Mouse (Mus musculus): ENCODE data around the gene Mob3c. TPM values are rescaled to one million over a fixed set of nuclear protein-coding genes. Genes with fewer than 3 reads are reported as not detected.

The Mob3c gene
- polyA plus RNA-seq, 1 experiment from 2014 or later: 10.2 TPM

- no peak overlapping the region for H3K9ac ChIP-seq (ENCODE audit: low read depth, low read length)
- H3K4me2 ChIP-seq (ENCODE audit: low read depth, low read length): peak overlapping the region; percentile 82
- H3K4me1 ChIP-seq (ENCODE audit: control insufficient read depth, low read depth, low read length): peaks cover 66% of the 10 kb centered on the region
- no peak for ATAC-seq (ENCODE audit: low read depth)
- no peaks in the 10 kb centered on the region for H3K9me3 ChIP-seq (replicated peaks; ENCODE audit: control insufficient read depth, low read length)
- 57% methylated on average over 3 of the region's 3 CpGs for WGBS (ENCODE audit: insufficient replicate concordance)
- H3K27me3 ChIP-seq (ENCODE audit: control insufficient read depth, insufficient read depth, low read depth, low read length): no peaks in the 10 kb centered on the region
- peak overlapping the region; percentile 85; the same call in 1 of the 2 replicates for H3K27ac ChIP-seq (ENCODE audit: low read length)
- peaks cover 8% of the 10 kb centered on the region; the same call in 1 of the 2 replicates for H3K36me3 ChIP-seq (ENCODE audit: control insufficient read depth, insufficient read depth)
- H3K4me3 ChIP-seq (ENCODE audit: low read depth, low read length): no peak overlapping the region; the same call in 1 of the 2 replicates
Observed at GRCm38 (mm10) chr4:115827066-115827465, 826 bp upstream of the Mob3c start.

GRCm38 (mm10) chr4:115827535-115827887 lies 381 bp upstream of the Mob3c start:
- Histone ChIP-seq H3K36me3 (ENCODE audit: control insufficient read depth, insufficient read depth) (peaks cover 10% of the 10 kb centered on the region; the same call in 1 of the 2 replicates), H3K9ac (ENCODE audit: low read depth, low read length) (peak overlapping the region; percentile 76), H3K4me2 (ENCODE audit: low read depth, low read length) (peak overlapping the region; percentile 82), H3K4me3 (ENCODE audit: low read depth, low read length) (peak overlapping the region; percentile 80), H3K27me3 (ENCODE audit: control insufficient read depth, insufficient read depth, low read depth, low read length) (no peaks in the 10 kb centered on the region), H3K4me1 (ENCODE audit: control insufficient read depth, low read depth, low read length) (peaks cover 66% of the 10 kb centered on the region), H3K27ac (ENCODE audit: low read length) (peak overlapping the region; percentile 85), H3K9me3 (replicated peaks; ENCODE audit: control insufficient read depth, low read length) (no peaks in the 10 kb centered on the region)
- 2% methylated on average over 4 of the region's 4 CpGs for WGBS (ENCODE audit: insufficient replicate concordance)
- no peak for ATAC-seq (ENCODE audit: low read depth)

GRCm38 (mm10) chr4:115828572-115828902 lies 645 bp downstream of the Mob3c start:
- peak overlapping the region; percentile 85 for H3K27ac ChIP-seq (ENCODE audit: low read length)
- H3K27me3 ChIP-seq (ENCODE audit: control insufficient read depth, insufficient read depth, low read depth, low read length): no peaks in the 10 kb centered on the region
- peak overlapping the region; percentile 76 for H3K9ac ChIP-seq (ENCODE audit: low read depth, low read length)
- H3K9me3 ChIP-seq (replicated peaks; ENCODE audit: control insufficient read depth, low read length): no peaks in the 10 kb centered on the region
- H3K4me3 ChIP-seq (ENCODE audit: low read depth, low read length): peak overlapping the region; percentile 80
- H3K36me3 ChIP-seq (ENCODE audit: control insufficient read depth, insufficient read depth): peaks cover 11% of the 10 kb centered on the region
- ATAC-seq (ENCODE audit: low read depth): no peak
- peak overlapping the region; percentile 82 for H3K4me2 ChIP-seq (ENCODE audit: low read depth, low read length)
- H3K4me1 ChIP-seq (ENCODE audit: control insufficient read depth, low read depth, low read length): peaks cover 60% of the 10 kb centered on the region
- WGBS (ENCODE audit: insufficient replicate concordance): 5% methylated on average over 8 of the region's 8 CpGs

- no peak overlapping the region for H3K9ac ChIP-seq (ENCODE audit: low read depth, low read length)
- H3K27ac ChIP-seq (ENCODE audit: low read length): peak overlapping the region; percentile 33; the same call in 1 of the 2 replicates
- H3K4me2 ChIP-seq (ENCODE audit: low read depth, low read length): no peak overlapping the region
- WGBS (ENCODE audit: insufficient replicate concordance): 38% methylated on average over 5 of the region's 5 CpGs
- H3K27me3 ChIP-seq (ENCODE audit: control insufficient read depth, insufficient read depth, low read depth, low read length): no peaks in the 10 kb centered on the region
- no peak overlapping the region for H3K4me3 ChIP-seq (ENCODE audit: low read depth, low read length)
- H3K9me3 ChIP-seq (replicated peaks; ENCODE audit: control insufficient read depth, low read length): no peaks in the 10 kb centered on the region
- peaks cover 40% of the 10 kb centered on the region for H3K4me1 ChIP-seq (ENCODE audit: control insufficient read depth, low read depth, low read length)
- no peak for ATAC-seq (ENCODE audit: low read depth)
- H3K36me3 ChIP-seq (ENCODE audit: control insufficient read depth, insufficient read depth): peaks cover 15% of the 10 kb centered on the region
Observed at GRCm38 (mm10) chr4:115830491-115830890, 2.6 kb downstream of the Mob3c start.

- H3K9ac ChIP-seq (ENCODE audit: low read depth, low read length): no peak overlapping the region
- 88% methylated on average over 22 of the region's 22 CpGs for WGBS (ENCODE audit: insufficient replicate concordance)
- H3K4me2 ChIP-seq (ENCODE audit: low read depth, low read length): no peak overlapping the region
- no peak for ATAC-seq (ENCODE audit: low read depth)
- H3K27ac ChIP-seq (ENCODE audit: low read length): no peak overlapping the region
- H3K36me3 ChIP-seq (ENCODE audit: control insufficient read depth, insufficient read depth): peaks cover 15% of the 10 kb centered on the region
- no peaks in the 10 kb centered on the region for H3K27me3 ChIP-seq (ENCODE audit: control insufficient read depth, insufficient read depth, low read depth, low read length)
- H3K9me3 ChIP-seq (replicated peaks; ENCODE audit: control insufficient read depth, low read length): no peaks in the 10 kb centered on the region
- H3K4me1 ChIP-seq (ENCODE audit: control insufficient read depth, low read depth, low read length): peaks cover 40% of the 10 kb centered on the region
- H3K4me3 ChIP-seq (ENCODE audit: low read depth, low read length): no peak overlapping the region
Observed at GRCm38 (mm10) chr4:115831221-115831620, 3.3 kb downstream of the Mob3c start.

- H3K9ac ChIP-seq (ENCODE audit: low read depth, low read length): no peak overlapping the region
- ATAC-seq (ENCODE audit: low read depth): no peak
- peaks cover 15% of the 10 kb centered on the region for H3K36me3 ChIP-seq (ENCODE audit: control insufficient read depth, insufficient read depth)
- no peaks in the 10 kb centered on the region for H3K27me3 ChIP-seq (ENCODE audit: control insufficient read depth, insufficient read depth, low read depth, low read length)
- no peaks in the 10 kb centered on the region for H3K9me3 ChIP-seq (replicated peaks; ENCODE audit: control insufficient read depth, low read length)
- H3K4me1 ChIP-seq (ENCODE audit: control insufficient read depth, low read depth, low read length): peaks cover 37% of the 10 kb centered on the region
- H3K27ac ChIP-seq (ENCODE audit: low read length): no peak overlapping the region
- no peak overlapping the region for H3K4me3 ChIP-seq (ENCODE audit: low read depth, low read length)
- WGBS (ENCODE audit: insufficient replicate concordance): 38% methylated on average over 2 of the region's 2 CpGs
- H3K4me2 ChIP-seq (ENCODE audit: low read depth, low read length): no peak overlapping the region
Observed at GRCm38 (mm10) chr4:115832040-115832439, 4.1 kb downstream of the Mob3c start.

- Histone ChIP-seq H3K4me1 (ENCODE audit: control insufficient read depth, low read depth, low read length) (peaks cover 24% of the 10 kb centered on the region), H3K27me3 (ENCODE audit: control insufficient read depth, insufficient read depth, low read depth, low read length) (no peaks in the 10 kb centered on the region), H3K9me3 (replicated peaks; ENCODE audit: control insufficient read depth, low read length) (no peaks in the 10 kb centered on the region), H3K9ac (ENCODE audit: low read depth, low read length) (no peak overlapping the region; the same call in 1 of the 2 replicates), H3K36me3 (ENCODE audit: control insufficient read depth, insufficient read depth) (peaks cover 15% of the 10 kb centered on the region), H3K4me3 (ENCODE audit: low read depth, low read length) (no peak overlapping the region), H3K4me2 (ENCODE audit: low read depth, low read length) (no peak overlapping the region), H3K27ac (ENCODE audit: low read length) (no peak overlapping the region)
- no peak for ATAC-seq (ENCODE audit: low read depth)
- 65% methylated on average over 2 of the region's 2 CpGs for WGBS (ENCODE audit: insufficient replicate concordance)
Observed at GRCm38 (mm10) chr4:115835576-115835975, 7.7 kb downstream of the Mob3c start.

- ATAC-seq (ENCODE audit: low read depth): no peak
- WGBS (ENCODE audit: insufficient replicate concordance): 25% methylated on average over 4 of the region's 4 CpGs
- Histone ChIP-seq H3K4me1 (ENCODE audit: control insufficient read depth, low read depth, low read length) (peaks cover 28% of the 10 kb centered on the region), H3K27ac (ENCODE audit: low read length) (no peak overlapping the region), H3K9me3 (replicated peaks; ENCODE audit: control insufficient read depth, low read length) (no peaks in the 10 kb centered on the region), H3K36me3 (ENCODE audit: control insufficient read depth, insufficient read depth) (peaks cover 8% of the 10 kb centered on the region), H3K4me3 (ENCODE audit: low read depth, low read length) (peak overlapping the region; percentile 89), H3K4me2 (ENCODE audit: low read depth, low read length) (peak overlapping the region; percentile 85), H3K27me3 (ENCODE audit: control insufficient read depth, insufficient read depth, low read depth, low read length) (no peaks in the 10 kb centered on the region), H3K9ac (ENCODE audit: low read depth, low read length) (no peak overlapping the region; the same call in 1 of the 2 replicates)
Observed at GRCm38 (mm10) chr4:115838196-115838595, 10.3 kb downstream of the Mob3c start.

- Histone ChIP-seq H3K27ac (ENCODE audit: low read length) (peak within 1 kb of the TSS; percentile 88), H3K4me1 (ENCODE audit: control insufficient read depth, low read depth, low read length) (peaks cover 28% of the 10 kb centered on the region), H3K27me3 (ENCODE audit: control insufficient read depth, insufficient read depth, low read depth, low read length) (no peaks in the 10 kb centered on the region), H3K9me3 (replicated peaks; ENCODE audit: control insufficient read depth, low read length) (no peaks in the 10 kb centered on the region), H3K9ac (ENCODE audit: low read depth, low read length) (peak within 1 kb of the TSS; percentile 90), H3K4me2 (ENCODE audit: low read depth, low read length) (peak within 1 kb of the TSS; percentile 85), H3K36me3 (ENCODE audit: control insufficient read depth, insufficient read depth) (peaks cover 3% of the 10 kb centered on the region), H3K4me3 (ENCODE audit: low read depth, low read length) (peak within 1 kb of the TSS; percentile 89)
- WGBS (ENCODE audit: insufficient replicate concordance): under 1% methylated on average over 51 of the region's 51 CpGs
- ATAC-seq (ENCODE audit: low read depth): peak; percentile 96
Observed at GRCm38 (mm10) chr4:115838696-115839641, 11.1 kb downstream of the Mob3c start, which contains the start of gene Mknk1. Mknk1 (plus strand) TSS chr4:115839198.

All from liver, embryonic 16.5 days (tissue).